Mouse (Mus musculus) left cerebral cortex, postnatal 36 days (tissue): Measurements from ENCODE around the gene Gm27021. TPM values are rescaled to one million over a fixed set of nuclear protein-coding genes. Genes with fewer than 3 reads are reported as not detected.
A peak's percentile ranks its signal among the peaks of the same experiment; 100 is the strongest.

Experiments used
- DNase-seq, 2 experiments: peaks; one replicate each; pipeline ENCODE4 v3.0.0; 2021 to 2022; ENCODE audit warnings: low spot score in 2 of 2, mixed read lengths in 1 of 2
- intact Hi-C: fragments of 180-260 bp; cut with DNase I; formaldehyde crosslinking; loops from one replicate; pipeline ENCODE4 v1.15.1; 2025
- total RNA-seq, 2 experiments: library from RNA; stranded (reverse); gene quantifications; 2 replicates each; pipeline ENCODE4 v1.2.3; 2021

The Gm27021 gene
- total RNA-seq, 2 experiments from 2014 or later: 0.95 TPM; not detected in 1

- intact Hi-C loops: no loop called here
- DNase-seq: no peak
Observed at GRCm38 (mm10) chr8:120656322-120657052, 11.4 kb downstream of the Gm27021 start.

DNA sequence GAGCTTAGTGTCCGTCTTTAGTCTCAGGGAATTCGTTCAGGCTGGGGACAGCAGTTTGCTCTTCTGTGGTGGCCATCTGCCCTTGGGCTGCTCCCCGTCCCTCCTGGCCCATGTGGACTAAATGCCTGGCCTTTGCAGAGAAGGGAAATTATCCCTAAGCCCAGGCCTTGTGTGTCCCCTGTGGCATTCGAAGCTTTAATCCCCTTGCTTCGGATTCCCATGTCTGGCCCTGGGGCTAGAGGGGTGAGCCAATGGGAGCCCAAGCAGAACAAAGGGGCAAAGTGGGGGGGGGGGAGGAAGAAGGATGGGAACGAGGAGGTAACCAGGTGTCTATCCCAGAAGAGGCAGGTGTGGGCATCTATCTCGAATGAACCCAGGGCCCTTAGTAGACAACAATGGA, 20.3 kb downstream of the Gm27021 start, which contains the start of gene 1190005I06Rik:
1190005I06Rik (minus strand) TSS at position 101 of the 400 bp plus-strand sequence.
- no peak for DNase-seq
- intact Hi-C loops: no loop called here

GRCm38 (mm10) chr8:120644663-120645062, 23.2 kb downstream of the Gm27021 start:
- intact Hi-C loops: no loop called here
- DNase-seq: peak; percentile 56 to 57

DNA sequence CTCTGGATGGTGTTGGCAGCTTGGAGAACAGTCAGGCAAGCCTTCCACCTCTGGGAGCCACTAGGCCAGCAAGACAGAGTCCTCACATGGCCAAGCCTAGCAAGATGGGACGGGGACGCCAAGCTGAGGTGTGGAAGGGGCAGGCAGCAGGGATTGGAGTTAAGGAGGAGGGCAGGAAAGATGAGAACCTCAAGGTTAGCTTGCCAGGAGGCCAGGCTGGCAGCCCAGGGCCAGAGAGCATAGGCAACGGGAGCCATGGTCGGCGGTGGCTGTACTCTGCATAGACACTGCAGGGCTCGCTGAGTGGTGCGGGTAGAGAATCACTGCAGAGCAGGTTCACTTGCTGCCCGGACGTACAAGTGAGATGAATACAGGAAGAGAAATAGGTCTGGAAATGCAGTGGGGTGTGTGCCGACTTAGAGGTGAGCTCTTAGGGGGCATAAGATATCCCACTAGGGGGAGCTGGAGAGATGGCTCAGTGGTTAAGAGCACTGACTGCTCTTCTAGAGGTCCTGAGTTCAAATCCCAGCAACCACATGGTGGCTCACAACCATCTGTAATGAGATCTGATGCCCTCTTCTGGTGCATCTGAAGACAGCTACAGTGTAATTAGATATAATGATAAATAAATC, 25.7 kb downstream of the Gm27021 start:
- no peak for DNase-seq
- intact Hi-C loops: no loop called here

GRCm38 (mm10) chr8:120641245-120641644, 26.6 kb downstream of the Gm27021 start:
- intact Hi-C loops: no loop called here
- DNase-seq: no peak

DNA sequence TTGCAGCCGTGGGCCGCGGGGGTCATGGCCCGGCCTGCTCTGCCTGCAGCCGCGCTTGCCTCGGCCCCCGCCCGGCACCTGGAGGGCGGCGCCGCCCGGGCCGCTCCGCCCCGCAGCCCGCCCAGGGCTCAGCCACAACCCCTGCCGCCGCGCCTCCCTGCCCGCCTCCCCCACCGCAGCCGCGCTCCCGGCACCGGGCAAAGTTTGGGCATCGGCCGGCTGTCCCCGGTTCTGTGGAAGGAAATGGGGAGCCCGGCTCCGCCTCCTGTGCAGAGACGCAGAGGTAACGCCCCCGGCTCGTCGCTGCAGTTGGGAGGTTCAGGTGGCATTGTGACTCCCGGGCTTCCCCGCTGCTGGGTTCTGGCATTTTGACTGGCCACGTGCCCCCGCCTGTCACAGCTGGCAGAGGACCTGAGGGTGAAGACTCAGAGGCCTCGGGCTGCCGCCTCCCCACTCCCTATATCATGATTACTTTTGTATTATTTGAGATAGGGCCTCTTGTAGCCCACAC, 33.5 kb downstream of the Gm27021 start:
- intact Hi-C loops: no loop called here
- DNase-seq: peak; percentile 35 to 46

DNA sequence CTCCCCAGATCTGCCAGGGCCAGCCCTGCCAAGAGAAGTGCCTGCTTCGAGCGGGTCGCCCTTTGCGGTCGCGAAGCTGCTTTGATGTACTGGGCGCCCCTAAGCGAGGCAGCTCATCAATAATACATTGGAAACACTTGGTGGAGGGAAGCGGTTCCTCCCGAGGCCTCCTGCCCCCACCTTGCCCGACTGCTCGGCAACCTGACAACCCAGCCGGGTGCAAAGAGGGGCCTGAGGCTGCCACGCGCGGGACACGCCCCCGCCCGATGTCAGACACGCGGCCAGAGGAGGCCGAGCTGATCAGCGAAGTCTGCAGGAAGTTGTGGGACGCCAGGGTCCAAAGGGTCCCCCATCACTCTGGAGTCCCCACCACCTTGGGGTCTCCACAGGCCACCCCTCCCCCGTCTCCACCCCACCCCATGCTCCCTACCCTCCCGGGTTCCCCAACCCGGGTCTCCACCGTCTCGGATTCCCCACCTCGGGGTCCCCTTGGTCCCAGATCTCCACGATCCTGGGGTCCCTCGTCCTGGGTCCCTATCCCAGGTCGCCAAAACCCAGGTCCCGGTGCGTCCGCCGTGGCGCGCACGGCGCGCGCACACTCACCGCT, 34.1 kb downstream of the Gm27021 start:
- intact Hi-C loops: no loop called here
- DNase-seq: no peak

DNA sequence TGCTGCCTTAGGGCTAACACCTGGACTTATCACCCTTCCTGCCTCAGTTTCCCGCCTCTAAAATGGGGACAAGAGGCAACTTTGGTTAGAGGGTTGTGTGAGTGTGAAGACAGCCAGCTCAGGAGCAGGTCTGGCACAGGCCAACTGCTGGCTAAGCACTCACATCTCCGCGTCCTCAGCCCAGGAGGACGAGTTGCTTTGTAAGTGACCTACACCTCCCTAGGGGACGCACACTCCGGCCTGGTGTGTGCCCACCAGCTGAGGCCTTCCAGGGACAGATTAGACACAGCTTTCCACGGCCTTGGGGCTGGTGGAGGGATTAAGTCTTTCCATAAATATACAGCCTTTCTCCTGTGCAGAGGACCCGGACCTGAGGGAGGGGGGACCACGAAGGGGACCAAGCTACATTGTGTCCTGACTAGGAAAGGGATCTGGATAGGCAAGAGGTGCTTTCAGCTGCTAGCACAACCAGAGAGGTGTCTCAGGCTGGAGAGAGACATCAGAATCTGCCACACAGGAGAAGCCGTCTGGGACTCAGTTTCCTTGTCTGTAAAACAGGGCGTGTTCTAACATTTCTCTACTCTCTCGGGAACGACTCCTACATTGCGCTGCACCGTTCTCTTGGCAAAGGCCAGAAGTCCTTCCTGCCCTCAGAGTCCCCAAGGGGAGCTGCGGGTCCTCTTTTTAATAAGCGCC, 34.8 kb downstream of the Gm27021 start:
- no peak for DNase-seq
- intact Hi-C loops: no loop called here

GRCm38 (mm10) chr8:120631441-120632375, 36.2 kb downstream of the Gm27021 start:
- no peak for DNase-seq
- intact Hi-C loops: no loop called here

GRCm38 (mm10) chr8:120630848-120631247, 37.0 kb downstream of the Gm27021 start:
- no peak for DNase-seq
- intact Hi-C loops: no loop called here

- DNase-seq: no peak
- intact Hi-C loops: no loop called here
Observed at GRCm38 (mm10) chr8:120630031-120630430, 37.8 kb downstream of the Gm27021 start.

DNA sequence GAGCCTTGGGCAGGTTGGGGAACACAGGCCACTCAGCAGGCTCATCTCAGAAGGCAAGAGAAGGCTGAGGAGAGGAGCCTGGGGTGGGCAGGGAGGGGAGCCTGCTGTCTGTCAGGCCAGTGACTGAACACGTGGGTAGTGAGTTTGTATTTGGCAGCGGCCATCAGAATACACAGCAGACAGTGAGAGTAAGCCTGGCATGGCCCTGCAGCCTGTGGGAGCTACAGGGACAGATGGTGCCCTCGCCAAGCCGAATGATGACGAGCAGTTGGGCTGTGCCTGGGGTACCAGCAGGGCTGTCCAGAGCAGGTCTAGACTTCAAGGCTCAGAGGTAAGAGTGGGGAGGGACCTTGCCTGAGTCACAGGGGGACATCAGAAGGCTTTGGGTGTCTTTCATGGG, 40.6 kb downstream of the Gm27021 start:
- intact Hi-C loops: no loop called here
- no peak for DNase-seq

GRCm38 (mm10) chr8:120626461-120626860, 41.4 kb downstream of the Gm27021 start:
- DNase-seq: no peak
- intact Hi-C loops: no loop called here

DNA sequence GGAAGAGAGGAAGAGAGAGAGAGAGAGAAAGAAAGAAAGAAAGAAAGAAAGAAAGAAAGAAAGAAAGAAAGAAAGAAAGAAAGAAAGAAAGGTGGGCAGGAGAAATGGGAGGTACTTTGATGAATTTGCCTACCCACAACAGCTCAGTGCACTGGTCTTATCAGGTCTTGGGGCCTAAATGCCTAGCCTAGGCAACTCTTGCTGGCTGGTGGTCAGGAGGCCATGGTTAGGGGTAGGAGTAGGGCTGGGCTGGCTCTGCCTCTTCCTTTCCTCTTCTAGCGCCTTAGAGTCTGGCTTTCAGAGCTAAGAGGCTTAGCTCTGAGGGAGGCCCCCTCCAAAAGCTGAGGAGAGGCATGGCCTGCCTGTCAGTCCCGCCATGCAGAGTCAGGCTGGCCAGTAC, 44.3 kb downstream of the Gm27021 start:
- DNase-seq: no peak
- intact Hi-C loops: no loop called here

DNA sequence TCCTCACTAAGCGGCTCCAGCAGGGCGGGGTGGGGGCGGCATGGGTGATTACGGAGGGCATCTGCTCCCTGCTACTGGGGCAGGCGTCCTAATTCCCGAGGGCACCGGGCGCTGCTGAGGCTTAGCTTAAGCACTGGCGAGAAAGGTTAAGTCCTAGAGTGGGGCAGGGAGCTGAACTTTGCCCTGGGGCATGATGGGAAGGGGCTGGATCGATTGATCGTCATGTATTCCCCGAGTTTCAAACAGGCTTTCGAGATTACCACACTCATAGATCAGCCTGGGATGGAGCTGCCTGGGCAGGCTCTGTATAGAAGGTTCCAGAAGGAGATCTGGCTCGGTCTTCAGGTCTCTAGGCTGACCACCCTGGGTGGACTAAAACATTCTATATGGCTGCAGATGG, 45.7 kb downstream of the Gm27021 start:
- intact Hi-C loops: no loop called here
- DNase-seq: no peak

GRCm38 (mm10) chr8:120620441-120620840, 47.4 kb downstream of the Gm27021 start:
- DNase-seq: no peak
- intact Hi-C loops: no loop called here

DNA sequence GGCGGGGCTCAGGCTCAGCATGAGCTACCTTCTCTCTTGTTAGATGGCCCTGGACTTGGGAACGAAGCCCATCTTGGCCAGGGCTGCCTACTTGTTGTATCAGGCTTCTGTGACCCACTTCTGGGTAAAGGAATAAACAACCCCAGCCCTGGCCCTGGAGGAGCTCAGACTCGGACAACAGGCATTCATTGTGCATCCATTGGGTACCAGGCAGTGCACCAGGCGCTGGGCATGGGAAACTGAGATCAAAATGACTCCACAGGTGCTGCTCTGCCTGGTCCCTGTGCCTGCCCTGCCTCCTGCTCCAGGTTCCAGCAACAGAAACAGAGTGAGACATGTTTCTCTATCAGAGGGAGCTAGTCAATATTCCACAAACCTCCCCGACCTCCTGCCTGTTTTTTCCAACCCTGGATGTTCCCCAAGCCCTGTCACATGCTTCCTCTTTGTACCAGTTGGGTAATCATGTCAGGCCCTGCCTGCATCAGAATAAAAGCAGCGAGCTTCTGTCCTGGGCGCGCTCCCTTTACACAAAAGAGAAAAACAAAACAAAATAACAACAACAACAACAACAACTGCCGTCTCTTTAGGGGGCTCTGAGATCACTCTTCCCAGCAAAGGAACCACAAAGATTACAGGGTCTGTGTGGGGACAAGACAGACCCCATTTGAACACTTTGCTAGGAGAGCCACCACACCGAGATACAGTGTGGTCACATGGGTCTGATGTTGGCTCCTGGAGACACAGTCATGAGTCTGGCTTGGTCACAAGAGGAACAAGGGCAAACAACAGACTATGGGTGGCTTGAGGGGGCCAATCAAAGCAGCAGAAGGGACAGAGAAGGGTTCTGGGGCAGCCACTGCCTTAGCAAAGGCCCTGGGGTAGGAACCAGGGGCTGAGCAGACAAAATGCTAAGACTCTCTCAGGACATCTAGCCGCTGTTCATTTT, 48.4 kb downstream of the Gm27021 start:
- intact Hi-C loops: loop anchor here (5.0 kb wide), 1 partner anchor 48 kb away; the partner anchor contains the start of genes Cox4i1, Emc8 and Gm27021
- peak in 1 of 2 experiments; percentile 42 for DNase-seq

GRCm38 (mm10) chr8:120618110-120618509, 49.8 kb downstream of the Gm27021 start:
- intact Hi-C loops: loop anchor here (5.0 kb wide), 1 partner anchor 49 kb away; the partner anchor contains the start of genes Cox4i1, Emc8 and Gm27021

More at GRCm38 (mm10) chr8:120618110-120618509, 49.8 kb downstream of the Gm27021 start:
- peak; percentile 51 to 52 for DNase-seq
